Mouse (Mus musculus): Measurements from ENCODE around the gene Ncmap.

- TF ChIP-seq CTCF (IDR thresholded peaks at IDR 0.05; ENCODE audit: low read depth) = no peak
- no peak for TF ChIP-seq EP300 (IDR thresholded peaks at IDR 0.05; ENCODE audit: low read depth)
Observed at GRCm38 (mm10) chr4:135420961-135421360, 22.9 kb upstream of the Ncmap start.
